Mouse (Mus musculus) monocyte, adult 5-6 weeks (primary cell): ENCODE measurements around the gene Shtn1. TPM values are rescaled to one million over a fixed set of nuclear protein-coding genes. Genes with fewer than 3 reads are reported as not detected.

Source experiments
- total RNA-seq: library from RNA; stranded (forward); fragments of 200-1000, 200-491, 200-594 nt; gene quantifications from 3 replicates; pipeline ENCODE4 v1.2.3, GENCODE M21; 2017

The Shtn1 gene
- total RNA-seq, 1 experiment from 2014 or later: 6.3 TPM

Other genes starting within 250 kb of the Shtn1 start
- not detected in 3 replicates for gene Eno4, start 132.7 kb downstream of the Shtn1 start, total RNA-seq
- gene Hspa12a, start 132.4 kb downstream of the Shtn1 start, total RNA-seq: 0.10 to 1.2 TPM (median 0.76 TPM) in 3 replicates
- gene Vax1, start 94.0 kb upstream of the Shtn1 start, total RNA-seq: not detected in 3 replicates
- gene Kcnk18, start 143.1 kb upstream of the Shtn1 start, total RNA-seq: not detected in 3 replicates
- 5.2 to 7.2 TPM (median 6.7 TPM) in 3 replicates for gene Slc18a2, start 184.8 kb upstream of the Shtn1 start, total RNA-seq
- gene Rps12-ps3, start 246.2 kb upstream of the Shtn1 start, total RNA-seq: 191 to 497 TPM (median 426 TPM) in 3 replicates